Mouse (Mus musculus): Measurements from ENCODE around the gene Alg14. TPM values are rescaled to one million over a fixed set of nuclear protein-coding genes. Genes with fewer than 3 reads are reported as not detected.

The Alg14 gene
- polyA plus RNA-seq, 1 experiment = 24.5 TPM

GRCm38 (mm10) chr3:121368616-121369015 lies 77.0 kb downstream of the Alg14 start:
- H3K4me3 ChIP-seq (replicated peaks; ENCODE audit: extremely low read depth, low read depth, low read length) = no peak overlapping the region
- no peak for TF ChIP-seq CTCF (IDR thresholded peaks at IDR 0.05; ENCODE audit: insufficient read depth, low read length)
- TF ChIP-seq POLR2A (IDR thresholded peaks at IDR 0.05; ENCODE audit: borderline replicate concordance, extremely low read depth, low read depth, low read length) = no peak
- H3K4me1 ChIP-seq (ENCODE audit: control insufficient read depth, insufficient read depth, low read length) = 0 out of 2 replicates have a peak, but pooled peaks cover 3% of the 10 kb centered on the region
- DNase-seq = no peak
- 95% methylated on average over 4 of the region's 4 CpGs for WGBS

- 51% methylated on average over 6 of the region's 6 CpGs for WGBS
- H3K4me3 ChIP-seq (replicated peaks; ENCODE audit: extremely low read depth, low read depth, low read length) = no peak overlapping the region
- DNase-seq = no peak
- TF ChIP-seq CTCF (IDR thresholded peaks at IDR 0.05; ENCODE audit: insufficient read depth, low read length) = no peak
- no peak for TF ChIP-seq POLR2A (IDR thresholded peaks at IDR 0.05; ENCODE audit: borderline replicate concordance, extremely low read depth, low read depth, low read length)
- H3K4me1 ChIP-seq (ENCODE audit: control insufficient read depth, insufficient read depth, low read length) = 0 out of 2 replicates have a peak, but pooled peaks cover under 1% of the 10 kb centered on the region
Observed at GRCm38 (mm10) chr3:121369517-121369916, 77.9 kb downstream of the Alg14 start.

GRCm38 (mm10) chr3:121370301-121370700 lies 78.7 kb downstream of the Alg14 start:
- 65% methylated on average over 13 of the region's 13 CpGs for WGBS

GRCm38 (mm10) chr3:121370830-121371526 lies 79.4 kb downstream of the Alg14 start:
- Histone ChIP-seq H3K4me1 (ENCODE audit: control insufficient read depth, insufficient read depth, low read length) (no peaks in the 10 kb centered on the region; the same call in 1 of the 2 replicates), H3K4me3 (replicated peaks; ENCODE audit: extremely low read depth, low read depth, low read length) (no peak overlapping the region)
- TF ChIP-seq CTCF (IDR thresholded peaks at IDR 0.05; ENCODE audit: insufficient read depth, low read length) (no peak), POLR2A (IDR thresholded peaks at IDR 0.05; ENCODE audit: borderline replicate concordance, extremely low read depth, low read depth, low read length) (no peak)
- DNase-seq = no peak
- 58% methylated on average over 12 of the region's 12 CpGs for whole genome bisulfite sequencing

More at GRCm38 (mm10) chr3:121370301-121370700, 78.7 kb downstream of the Alg14 start:
- no peak for DNase-seq
- no peaks in the 10 kb centered on the region for H3K4me1 ChIP-seq (ENCODE audit: control insufficient read depth, insufficient read depth, low read length)
- H3K4me3 ChIP-seq (replicated peaks; ENCODE audit: extremely low read depth, low read depth, low read length) = no peak overlapping the region
- no peak for TF ChIP-seq CTCF (IDR thresholded peaks at IDR 0.05; ENCODE audit: insufficient read depth, low read length)
- TF ChIP-seq POLR2A (IDR thresholded peaks at IDR 0.05; ENCODE audit: borderline replicate concordance, extremely low read depth, low read depth, low read length) = no peak

- 75% methylated on average over 8 of the region's 8 CpGs for whole genome bisulfite sequencing
- no peak overlapping the region for H3K4me3 ChIP-seq (replicated peaks; ENCODE audit: extremely low read depth, low read depth, low read length)
- TF ChIP-seq POLR2A (IDR thresholded peaks at IDR 0.05; ENCODE audit: borderline replicate concordance, extremely low read depth, low read depth, low read length) = no peak
- no peak for TF ChIP-seq CTCF (IDR thresholded peaks at IDR 0.05; ENCODE audit: insufficient read depth, low read length)
- DNase-seq = no peak
- no peaks in the 10 kb centered on the region; the same call in 1 of the 2 replicates for H3K4me1 ChIP-seq (ENCODE audit: control insufficient read depth, insufficient read depth, low read length)
Observed at GRCm38 (mm10) chr3:121371527-121372220, 80.1 kb downstream of the Alg14 start.

GRCm38 (mm10) chr3:121373897-121374441 lies 82.4 kb downstream of the Alg14 start:
- Histone ChIP-seq H3K4me3 (replicated peaks; ENCODE audit: extremely low read depth, low read depth, low read length) (no peak overlapping the region), H3K4me1 (ENCODE audit: control insufficient read depth, insufficient read depth, low read length) (no peaks in the 10 kb centered on the region; the same call in 1 of the 2 replicates)
- WGBS = 67% methylated on average over 9 of the region's 9 CpGs
- no peak for TF ChIP-seq POLR2A (IDR thresholded peaks at IDR 0.05; ENCODE audit: borderline replicate concordance, extremely low read depth, low read depth, low read length)
- TF ChIP-seq CTCF (IDR thresholded peaks at IDR 0.05; ENCODE audit: insufficient read depth, low read length) = no peak
- no peak for DNase-seq

- no peak for DNase-seq
- WGBS = 67% methylated on average over 7 of the region's 7 CpGs
- H3K4me1 ChIP-seq (ENCODE audit: control insufficient read depth, insufficient read depth, low read length) = no peaks in the 10 kb centered on the region; the same call in 1 of the 2 replicates
- TF ChIP-seq CTCF (IDR thresholded peaks at IDR 0.05; ENCODE audit: insufficient read depth, low read length) (no peak), POLR2A (IDR thresholded peaks at IDR 0.05; ENCODE audit: borderline replicate concordance, extremely low read depth, low read depth, low read length) (no peak)
- no peak overlapping the region for H3K4me3 ChIP-seq (replicated peaks; ENCODE audit: extremely low read depth, low read depth, low read length)
Observed at GRCm38 (mm10) chr3:121375541-121376129, 84.1 kb downstream of the Alg14 start.

GRCm38 (mm10) chr3:121378708-121379612 lies 87.4 kb downstream of the Alg14 start:
- WGBS = 65% methylated on average over 15 of the region's 15 CpGs
- Histone ChIP-seq H3K4me1 (ENCODE audit: control insufficient read depth, insufficient read depth, low read length) (no peaks in the 10 kb centered on the region; the same call in 1 of the 2 replicates), H3K4me3 (replicated peaks; ENCODE audit: extremely low read depth, low read depth, low read length) (no peak overlapping the region)
- TF ChIP-seq POLR2A (IDR thresholded peaks at IDR 0.05; ENCODE audit: borderline replicate concordance, extremely low read depth, low read depth, low read length) = no peak
- no peak for TF ChIP-seq CTCF (IDR thresholded peaks at IDR 0.05; ENCODE audit: insufficient read depth, low read length)
- no peak for DNase-seq

All from lung, adult 2 months (tissue).